9 mouse cellular contexts compared by ENCODE assay signal in the genomic region with DNA sequence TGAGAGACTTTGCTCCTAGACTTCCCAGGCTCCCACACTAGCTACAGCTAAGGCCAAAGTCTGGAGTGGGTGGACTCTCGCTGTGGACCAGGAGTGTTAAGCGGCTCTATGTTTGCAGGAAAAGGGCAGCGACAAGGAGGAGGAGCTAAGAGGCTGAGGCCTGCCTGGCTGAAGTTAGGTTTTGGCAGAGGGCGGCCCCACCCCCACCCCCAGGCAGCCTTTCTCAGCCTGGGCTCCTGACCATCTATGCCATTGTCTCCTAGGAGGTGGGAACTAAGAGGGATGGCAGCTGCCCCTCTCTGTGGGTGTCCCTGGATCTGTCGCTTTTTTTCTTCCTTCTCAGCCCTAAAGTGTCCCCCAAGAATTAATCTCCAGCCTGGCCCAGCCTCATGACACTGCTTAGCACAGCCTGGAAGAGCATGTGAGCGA. TPM values are rescaled to one million over a fixed set of nuclear protein-coding genes. Genes with fewer than 3 reads are reported as not detected.
DNase-seq lines count a peak whose midpoint lies in the region; ATAC-seq and TF ChIP-seq lines count a peak whose summit lies in the region.
"Had no signal": no experiment of that assay in that cellular context is flagged by ENCODE, and none has a peak within 500 bp of the region (broad histone marks: within the 10 kb centered on the region; RNA-seq: fewer than 3 reads in every experiment).

No protein-coding gene starts in this region.

- TF ChIP-seq POLR2A in cerebellum, adult 2 months (IDR thresholded peaks at IDR 0.05; ENCODE audit: borderline replicate concordance, insufficient read depth, low read length), result no peak
- no peak for TF ChIP-seq POLR2A in liver, adult 2 months (IDR thresholded peaks at IDR 0.05; ENCODE audit: extremely low read depth, insufficient read depth, low read length)

- no peak for ATAC-seq in heart, embryonic 11.5 days (replicated peaks; ENCODE audit: insufficient number of reproducible peaks, low FRiP score, low TSS enrichment)
- peak; percentile 12; the same call in 1 of the 2 replicates for ATAC-seq in hindbrain, embryonic 14.5 days (ENCODE audit: low FRiP score)
- no peak for ATAC-seq in megakaryocyte progenitor cell, adult 5-6 weeks (replicated peaks; ENCODE audit: poor library complexity)

- H3K79me2 ChIP-seq in liver, adult 2 months (ENCODE audit: control insufficient read depth, insufficient read depth, low read length), result 0 out of 2 replicates have a peak, but pooled peaks cover 2% of the 10 kb centered on the region

- H3K27me3 ChIP-seq in heart, embryonic 11.5 days (ENCODE audit: control insufficient read depth, insufficient read depth, low read length), result no peaks in the 10 kb centered on the region
- no peaks in the 10 kb centered on the region for H3K27me3 ChIP-seq in cerebellum, adult 2 months (ENCODE audit: control insufficient read depth, insufficient read depth, low read length)
- no peaks in the 10 kb centered on the region for H3K27me3 ChIP-seq in hindbrain, embryonic 14.5 days (ENCODE audit: control insufficient read depth, insufficient read depth, low read length)
- H3K27me3 ChIP-seq in liver, adult 2 months (ENCODE audit: control insufficient read depth, insufficient read depth, low read length), result no peaks in the 10 kb centered on the region

- WGBS in heart, embryonic 11.5 days (ENCODE audit: insufficient replicate concordance), result 18% methylated on average over 6 of the region's 6 CpGs
- 9% methylated on average over 6 of the region's 6 CpGs for WGBS in cerebellum, adult 2 months
- 16% methylated on average over 6 of the region's 6 CpGs for WGBS in hindbrain, embryonic 14.5 days
- 20% methylated on average over 6 of the region's 6 CpGs for WGBS in liver, adult 2 months

- no peak overlapping the region for H3K4me2 ChIP-seq in heart, embryonic 11.5 days
- H3K4me2 ChIP-seq in hindbrain, embryonic 14.5 days (replicated peaks), result peak overlapping the region; percentile 23; the same call in 1 of the 2 replicates

- H3K4me1 ChIP-seq in heart, embryonic 11.5 days (ENCODE audit: control insufficient read depth, insufficient read depth, low read length), result peaks cover 13% of the 10 kb centered on the region
- H3K4me1 ChIP-seq in cerebellum, adult 2 months (ENCODE audit: control insufficient read depth, insufficient read depth, low read length), result peaks cover 50% of the 10 kb centered on the region
- peaks cover 33% of the 10 kb centered on the region for H3K4me1 ChIP-seq in hindbrain, embryonic 14.5 days (replicated peaks; ENCODE audit: control insufficient read depth, insufficient read depth, low read length)
- peaks cover 29% of the 10 kb centered on the region for H3K4me1 ChIP-seq in liver, adult 2 months (ENCODE audit: control insufficient read depth, insufficient read depth, low read length)

- H3K27ac ChIP-seq in heart, embryonic 11.5 days (ENCODE audit: low read depth, low read length), result no peak overlapping the region
- peak overlapping the region; percentile 73 for H3K27ac ChIP-seq in cerebellum, adult 2 months (ENCODE audit: insufficient read depth, low read length)
- H3K27ac ChIP-seq in hindbrain, embryonic 14.5 days, result peak overlapping the region; percentile 69
- peak overlapping the region; percentile 61 for H3K27ac ChIP-seq in liver, adult 2 months (replicated peaks; ENCODE audit: insufficient read depth, low read depth, low read length)

- H3K9me3 ChIP-seq in heart, embryonic 11.5 days (replicated peaks; ENCODE audit: control insufficient read depth, low read length), result no peaks in the 10 kb centered on the region
- H3K9me3 ChIP-seq in hindbrain, embryonic 14.5 days (ENCODE audit: control insufficient read depth, low read length), result no peaks in the 10 kb centered on the region

- H3K9ac ChIP-seq in heart, embryonic 11.5 days (ENCODE audit: low read depth, low read length), result no peak overlapping the region
- no peak overlapping the region; the same call in 1 of the 2 replicates for H3K9ac ChIP-seq in hindbrain, embryonic 14.5 days
- no peak overlapping the region for H3K9ac ChIP-seq in liver, adult 2 months (ENCODE audit: low read depth, low read length)

- H3K4me3 ChIP-seq in heart, embryonic 11.5 days (ENCODE audit: low read depth, low read length), result no peak overlapping the region
- no peak overlapping the region for H3K4me3 ChIP-seq in cerebellum, adult 2 months (replicated peaks; ENCODE audit: insufficient read depth, low read depth, low read length)
- no peak overlapping the region for H3K4me3 ChIP-seq in hindbrain, embryonic 14.5 days (replicated peaks; ENCODE audit: low read length)
- H3K4me3 ChIP-seq in liver, adult 2 months (ENCODE audit: insufficient read depth, low read depth, low read length), result no peak overlapping the region

- peaks cover 5% of the 10 kb centered on the region for H3K36me3 ChIP-seq in heart, embryonic 11.5 days (ENCODE audit: control insufficient read depth, insufficient read depth, low read length)
- H3K36me3 ChIP-seq in hindbrain, embryonic 14.5 days (replicated peaks; ENCODE audit: control insufficient read depth, insufficient read depth), result peaks cover 20% of the 10 kb centered on the region; the same call in 1 of the 2 replicates
- no peaks in the 10 kb centered on the region for H3K36me3 ChIP-seq in liver, adult 2 months (ENCODE audit: control insufficient read depth, insufficient read depth, low read length)

- DNase-seq in heart, adult 18-20 months, result peak; percentile 51 to 53
- peak; percentile 57 to 68 for DNase-seq in cerebellum, adult 2 months
- DNase-seq in hindbrain, embryonic 14.5 days (ENCODE audit: low spot score), result no peak
- peak; percentile 98 for DNase-seq in liver, adult 2 months (ENCODE audit: extremely low read depth, low read depth, low spot score)
- DNase-seq in retina, embryonic 14.5 days (ENCODE audit: low spot score), result no peak
- DNase-seq in right cerebral cortex, adult 2 months (ENCODE audit: low spot score in 2 of 2), result no peak

- no peak for TF ChIP-seq CTCF in cerebellum, adult 2 months (IDR thresholded peaks at IDR 0.05; ENCODE audit: borderline replicate concordance, insufficient read depth, low read depth, low read length)
- TF ChIP-seq CTCF in liver, adult 2 months (IDR thresholded peaks at IDR 0.05; ENCODE audit: low read depth, low read length), result no peak

RNA-seq across cellular contexts. Expression of a gene that starts 3.5 kb away (rescaled TPM):
- total RNA-seq in heart, adult 18-20 months (2021), result 1 to 10 TPM; 4.3 to 4.7 TPM
- polyA plus RNA-seq in heart, embryonic 11.5 days (2014; fragmentation: Nextera tagmentation; extraction: Ambion mirVana), result 6.1 and 8.1 TPM in 2 replicates
- polyA plus RNA-seq in cerebellum, adult 2 months (2012; rRNA removed), result 37.0 and 45.7 TPM in 2 replicates
- polyA plus RNA-seq in hindbrain, embryonic 14.5 days (2014; fragmentation: Nextera tagmentation; extraction: Ambion mirVana), result 17.6 and 20.4 TPM in 2 replicates
- 30.4 and 33.8 TPM in 2 replicates for total RNA-seq in liver, adult 2 months (2014; rRNA removed)
- 86.2 and 91.8 TPM in 2 replicates for polyA plus RNA-seq in liver, adult 2 months (2012; rRNA removed)
- total RNA-seq in megakaryocyte progenitor cell, adult 5-6 weeks (2015), result 0.90 and 15.7 TPM in 2 replicates
- 0.79 and 2.9 TPM in 2 replicates for total RNA-seq in megakaryocyte progenitor cell, adult 5-6 weeks (2017)

RNA-seq across cellular contexts. Expression of a gene that starts 4.6 kb away (rescaled TPM):
- total RNA-seq in heart, adult 18-20 months (2021), result 100 to 1,000 TPM; 194 to 199 TPM
- polyA plus RNA-seq in heart, embryonic 11.5 days (2014; fragmentation: Nextera tagmentation; extraction: Ambion mirVana), result 195 and 206 TPM in 2 replicates
- 350 and 357 TPM in 2 replicates for polyA plus RNA-seq in cerebellum, adult 2 months (2012; rRNA removed)
- 228 and 269 TPM in 2 replicates for polyA plus RNA-seq in hindbrain, embryonic 14.5 days (2014; fragmentation: Nextera tagmentation; extraction: Ambion mirVana)
- total RNA-seq in liver, adult 2 months (2014; rRNA removed), result 91.1 and 106 TPM in 2 replicates
- 192 and 226 TPM in 2 replicates for polyA plus RNA-seq in liver, adult 2 months (2012; rRNA removed)
- total RNA-seq in megakaryocyte progenitor cell, adult 5-6 weeks (2015), result 103 and 133 TPM in 2 replicates
- total RNA-seq in megakaryocyte progenitor cell, adult 5-6 weeks (2017), result 65.7 and 106 TPM in 2 replicates

RNA-seq across cellular contexts. Expression of a gene that starts 14.4 kb away (rescaled TPM):
- total RNA-seq in heart, adult 18-20 months (2021), result 100 to 1,000 TPM; 144 to 148 TPM
- polyA plus RNA-seq in heart, embryonic 11.5 days (2014; fragmentation: Nextera tagmentation; extraction: Ambion mirVana), result 0.43 and 0.79 TPM in 2 replicates
- polyA plus RNA-seq in cerebellum, adult 2 months (2012; rRNA removed), result 96.2 and 106 TPM in 2 replicates
- 6.2 and 7.2 TPM in 2 replicates for polyA plus RNA-seq in hindbrain, embryonic 14.5 days (2014; fragmentation: Nextera tagmentation; extraction: Ambion mirVana)
- total RNA-seq in liver, adult 2 months (2014; rRNA removed), result 4.6 and 4.9 TPM in 2 replicates
- 9.5 and 11.0 TPM in 2 replicates for polyA plus RNA-seq in liver, adult 2 months (2012; rRNA removed)
- 0.15 TPM in 1 of 2 replicates, not detected in the other for total RNA-seq in megakaryocyte progenitor cell, adult 5-6 weeks (2015)
- not detected in 2 replicates for total RNA-seq in megakaryocyte progenitor cell, adult 5-6 weeks (2017)
- total RNA-seq: hematopoietic stem cell, adult 5-6 weeks had no signal

RNA-seq across cellular contexts. Expression of a gene that starts 18.4 kb away (rescaled TPM):
- total RNA-seq in heart, adult 18-20 months (2021), result 100 to 1,000 TPM; 144 to 158 TPM
- polyA plus RNA-seq in heart, embryonic 11.5 days (2014; fragmentation: Nextera tagmentation; extraction: Ambion mirVana), result 296 and 306 TPM in 2 replicates
- polyA plus RNA-seq in cerebellum, adult 2 months (2012; rRNA removed), result 108 and 110 TPM in 2 replicates
- polyA plus RNA-seq in hindbrain, embryonic 14.5 days (2014; fragmentation: Nextera tagmentation; extraction: Ambion mirVana), result 215 and 239 TPM in 2 replicates
- 4.1 and 5.2 TPM in 2 replicates for total RNA-seq in liver, adult 2 months (2014; rRNA removed)
- polyA plus RNA-seq in liver, adult 2 months (2012; rRNA removed), result 2.9 and 4.4 TPM in 2 replicates
- 210 and 275 TPM in 2 replicates for total RNA-seq in megakaryocyte progenitor cell, adult 5-6 weeks (2015)
- total RNA-seq in megakaryocyte progenitor cell, adult 5-6 weeks (2017), result 143 and 180 TPM in 2 replicates

RNA-seq across cellular contexts. Expression of a gene that starts 27.7 kb away (rescaled TPM):
- total RNA-seq in heart, adult 18-20 months (2021), result 1 to 10 TPM; 2.3 to 2.6 TPM
- 4.1 and 4.5 TPM in 2 replicates for polyA plus RNA-seq in heart, embryonic 11.5 days (2014; fragmentation: Nextera tagmentation; extraction: Ambion mirVana)
- 13.6 and 14.8 TPM in 2 replicates for polyA plus RNA-seq in cerebellum, adult 2 months (2012; rRNA removed)
- polyA plus RNA-seq in hindbrain, embryonic 14.5 days (2014; fragmentation: Nextera tagmentation; extraction: Ambion mirVana), result 5.9 and 6.7 TPM in 2 replicates
- total RNA-seq in liver, adult 2 months (2014; rRNA removed), result 0.09 and 0.13 TPM in 2 replicates
- 0.04 and 0.05 TPM in 2 replicates for polyA plus RNA-seq in liver, adult 2 months (2012; rRNA removed)
- 0.07 TPM in 1 of 2 replicates, not detected in the other for total RNA-seq in megakaryocyte progenitor cell, adult 5-6 weeks (2015)
- 0.34 TPM in 1 of 2 replicates, not detected in the other for total RNA-seq in megakaryocyte progenitor cell, adult 5-6 weeks (2017)

Comparison
In these comparisons a context has a peak if more than half of its experiments do, and no peak if none do; other contexts are left out.
1. DNase-seq: peak in heart, adult 18-20 months (2 of 2), cerebellum, adult 2 months (2 of 2) and liver, adult 2 months (single experiment); none in hindbrain, embryonic 14.5 days (single experiment), retina, embryonic 14.5 days (single experiment) and right cerebral cortex, adult 2 months (0 of 2).